Mouse (Mus musculus) myocyte (in vitro differentiated cells): ENCODE results near the gene Otx1. TPM values are rescaled to one million over a fixed set of nuclear protein-coding genes. Genes with fewer than 3 reads are reported as not detected.
A peak's percentile ranks its signal among the peaks of the same experiment; 100 is the strongest.

Experiments
- H3K27me3 ChIP-seq: one replicate; pipeline ENCODE4 v1.6.1; 2011; ENCODE audit not compliant: control insufficient read depth, insufficient read depth, insufficient read length
- H3K36me3 ChIP-seq: one replicate; pipeline ENCODE4 v1.6.1; 2011; ENCODE audit not compliant: control insufficient read depth, insufficient read depth
- H3K4me2 ChIP-seq: one replicate; pipeline ENCODE4 v1.6.1; 2011; ENCODE audit warnings: low read depth, control low read depth
- H3K4me3 ChIP-seq: one replicate; pipeline ENCODE4 v1.5.1; 2011; ENCODE audit warnings: mild to moderate bottlenecking, control low read depth, moderate library complexity
- H3K79me2 ChIP-seq: one replicate; pipeline ENCODE4 v1.6.1; 2011; ENCODE audit not compliant: control insufficient read depth, insufficient read depth
- H3ac ChIP-seq: one replicate; pipeline ENCODE4 v1.6.1; 2011; ENCODE audit not compliant: control insufficient read depth, insufficient read length
- CEBPB ChIP-seq: IDR thresholded peaks from 2 replicates; pipeline ENCODE4 v1.6.1; 2011; ENCODE audit warnings: mild to moderate bottlenecking, moderate library complexity; ENCODE audit not compliant: poor library complexity, insufficient read depth, severe bottlenecking
- E2F4 ChIP-seq: IDR thresholded peaks from one replicate; pipeline ENCODE4 v1.6.1; 2011; ENCODE audit warnings: mild to moderate bottlenecking, control low read depth, moderate library complexity; ENCODE audit not compliant: insufficient read depth
- MAX ChIP-seq: IDR thresholded peaks from one replicate; pipeline ENCODE4 v1.6.1; 2011; ENCODE audit warnings: low read depth, mild to moderate bottlenecking, control low read depth
- MYOD1 ChIP-seq, 3 experiments: IDR thresholded peaks; one replicate each; pipeline ENCODE4 v1.6.1; 2011; ENCODE audit warnings: control low read depth in 2 of 3, low read depth in 2 of 3, mild to moderate bottlenecking in 2 of 3, moderate library complexity in 1 of 3; ENCODE audit not compliant: insufficient read length in 2 of 3, control insufficient read depth in 1 of 3
- MYOG ChIP-seq, 3 experiments: IDR thresholded peaks; one replicate each; pipeline ENCODE4 v1.6.1; 2011; ENCODE audit warnings: control low read depth in 2 of 3, low read depth in 2 of 3, mild to moderate bottlenecking in 2 of 3; ENCODE audit not compliant: insufficient read length in 2 of 3, control insufficient read depth in 1 of 3, insufficient read depth in 1 of 3
- POLR2A ChIP-seq: IDR thresholded peaks from one replicate; pipeline ENCODE4 v1.6.1; 2011; ENCODE audit warnings: low read depth, mild to moderate bottlenecking, control low read depth, moderate library complexity; ENCODE audit not compliant: insufficient read length
- POLR2AphosphoS2 ChIP-seq: IDR thresholded peaks from one replicate; pipeline ENCODE4 v1.6.1; 2011; ENCODE audit warnings: low read depth, control low read depth; ENCODE audit not compliant: insufficient read length
- REST ChIP-seq: IDR thresholded peaks from one replicate; pipeline ENCODE4 v1.6.1; 2011; ENCODE audit warnings: mild to moderate bottlenecking, control low read depth, moderate library complexity; ENCODE audit not compliant: insufficient read depth, insufficient read length
- SRF ChIP-seq: IDR thresholded peaks from one replicate; pipeline ENCODE4 v1.6.1; 2011; ENCODE audit warnings: low read depth; ENCODE audit not compliant: control insufficient read depth, insufficient read length
- TCF12 ChIP-seq: IDR thresholded peaks from one replicate; pipeline ENCODE4 v1.6.1; 2011; ENCODE audit warnings: mild to moderate bottlenecking, control low read depth; ENCODE audit not compliant: poor library complexity, insufficient read depth, severe bottlenecking
- TCF3 ChIP-seq: IDR thresholded peaks from one replicate; pipeline ENCODE4 v1.6.1; 2011; ENCODE audit warnings: low read depth, control low read depth; ENCODE audit not compliant: insufficient read length
- USF1 ChIP-seq: IDR thresholded peaks from one replicate; pipeline ENCODE4 v1.6.1; 2011; ENCODE audit warnings: low read depth, mild to moderate bottlenecking, control low read depth, moderate library complexity
- polyA plus RNA-seq: library from polyadenylated mRNA; unstranded; fragments of >200 nt; fragmentation: generic; extraction: Trizol; gene quantifications from one replicate; pipeline ENCODE4 v1.2.1, GENCODE M21; 2012; ENCODE audit warnings: missing spikeins

Otx1 gene
- polyA plus RNA-seq, 1 experiment: 0.72 TPM

DNA sequence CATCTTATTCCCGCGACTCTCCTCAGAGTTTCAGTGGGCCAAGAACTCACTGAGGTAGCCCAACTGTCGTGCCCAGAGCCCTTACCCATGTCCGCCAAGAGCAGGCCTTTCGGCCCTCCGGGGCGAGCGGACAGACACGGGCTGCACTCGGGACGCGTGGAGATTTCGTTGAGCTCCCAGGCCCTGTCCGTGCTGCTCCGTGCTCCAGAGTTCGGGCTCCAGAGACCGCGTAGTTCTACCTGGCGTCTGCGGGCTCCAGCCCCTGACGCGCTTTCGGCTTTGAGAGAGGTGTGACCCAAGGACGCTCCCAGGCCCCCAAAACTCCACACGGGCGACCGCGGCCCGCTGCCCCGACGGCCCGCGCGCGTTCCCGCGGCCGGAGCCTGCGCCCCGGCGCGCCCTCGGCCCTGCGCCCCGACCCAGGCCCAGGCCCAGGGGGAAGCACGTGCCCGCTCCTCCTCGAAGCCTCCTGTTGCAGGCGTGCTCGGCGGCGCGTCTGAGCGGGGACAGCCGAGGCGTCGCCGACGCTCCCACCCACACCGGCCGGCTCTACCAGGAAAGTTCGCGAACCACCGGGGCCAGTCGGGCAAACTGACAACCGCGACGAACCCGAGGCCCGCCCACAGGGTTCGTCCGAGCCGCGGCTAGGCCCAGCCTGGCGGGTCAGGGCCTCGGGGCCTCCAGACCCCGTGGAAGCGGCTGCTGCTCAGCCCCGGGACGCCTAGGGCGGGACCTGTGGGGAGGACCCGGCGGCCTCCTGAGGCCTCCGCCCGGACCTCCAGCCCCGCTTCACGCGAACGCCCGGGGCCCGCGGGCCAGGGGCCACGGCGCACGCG, 9.7 kb downstream of the Otx1 start:
- Histone ChIP-seq H3K79me2 (no peaks in the 10 kb centered on the region), H3ac (no peak overlapping the region), H3K4me3 (no peak overlapping the region), H3K27me3 (no peaks in the 10 kb centered on the region), H3K4me2 (no peak overlapping the region), H3K36me3 (no peaks in the 10 kb centered on the region)
- no peak for TF ChIP-seq E2F4

DNA sequence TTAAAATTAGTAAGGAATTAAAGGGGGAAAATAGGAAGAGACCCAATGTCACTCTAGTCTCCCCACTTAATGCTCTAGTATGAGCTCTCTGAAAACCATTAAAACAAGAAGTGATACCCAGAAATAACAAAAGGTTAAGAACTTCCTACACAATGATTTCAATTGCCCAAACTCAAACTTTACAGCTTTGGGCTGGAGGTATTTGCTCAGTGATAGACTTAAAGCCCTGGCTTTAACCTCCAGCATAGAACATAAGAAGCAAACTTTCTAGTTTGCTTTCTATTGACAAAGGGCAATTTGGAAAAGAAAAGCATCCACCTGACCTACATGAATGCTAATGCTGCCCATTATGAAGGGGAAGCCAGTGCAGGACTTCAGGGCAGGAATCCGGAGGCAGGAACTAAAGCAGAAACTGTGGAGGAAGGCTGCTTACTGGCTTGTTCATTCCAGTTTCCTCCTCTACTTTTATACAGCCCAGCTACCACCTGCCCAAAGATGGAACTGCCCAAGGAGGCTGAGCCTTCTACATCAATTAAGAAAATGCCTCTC, 14.2 kb downstream of the Otx1 start:
- no peak overlapping the region for H3K4me2 ChIP-seq
- H3K36me3 ChIP-seq: no peaks in the 10 kb centered on the region
- no peak for TF ChIP-seq REST
- TF ChIP-seq USF1: no peak
- TF ChIP-seq TCF12: no peak
- TF ChIP-seq E2F4: no peak
- TF ChIP-seq SRF: no peak
- no peak for TF ChIP-seq MAX
- TF ChIP-seq POLR2A: no peak
- TF ChIP-seq MYOG (IDR thresholded peaks at IDR 0.05; ENCODE audit: control insufficient read depth in 1 of 3, insufficient read depth in 1 of 3, insufficient read length in 2 of 3, low read depth in 2 of 3): no peak
- TF ChIP-seq POLR2AphosphoS2: no peak
- TF ChIP-seq TCF3: no peak
- TF ChIP-seq MYOD1 (IDR thresholded peaks at IDR 0.05; ENCODE audit: control insufficient read depth in 1 of 3, insufficient read length in 2 of 3, low read depth in 2 of 3): no peak
- TF ChIP-seq CEBPB: no peak
- no peaks in the 10 kb centered on the region for H3K79me2 ChIP-seq
- no peaks in the 10 kb centered on the region for H3K27me3 ChIP-seq
- H3ac ChIP-seq: no peak overlapping the region
- H3K4me3 ChIP-seq: no peak overlapping the region

DNA sequence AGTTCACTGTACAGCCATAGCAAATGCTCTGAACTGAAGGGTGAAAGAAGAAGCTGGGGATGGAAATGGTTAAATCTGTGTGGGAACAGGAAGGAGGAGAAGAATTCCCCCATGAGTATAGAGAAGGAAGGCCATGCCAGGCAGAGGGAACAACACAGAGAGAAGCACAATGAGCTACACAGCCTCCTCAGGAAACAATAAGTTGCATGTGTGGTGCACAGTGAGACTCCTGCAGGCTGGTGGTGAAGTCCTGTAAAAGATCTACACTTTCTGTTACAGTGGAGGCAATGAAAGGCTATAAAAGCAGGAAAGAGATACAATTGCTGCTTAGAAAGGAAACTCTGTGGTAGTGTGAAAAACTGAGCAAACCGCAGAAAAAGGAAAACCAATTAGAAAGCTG, 17.6 kb downstream of the Otx1 start:
- no peaks in the 10 kb centered on the region for H3K27me3 ChIP-seq
- TF ChIP-seq MAX (no peak), TCF12 (no peak), E2F4 (no peak)
- H3K4me3 ChIP-seq: no peak overlapping the region
- H3K79me2 ChIP-seq: no peaks in the 10 kb centered on the region
- no peak overlapping the region for H3K4me2 ChIP-seq
- H3ac ChIP-seq: no peak overlapping the region
- no peaks in the 10 kb centered on the region for H3K36me3 ChIP-seq

DNA sequence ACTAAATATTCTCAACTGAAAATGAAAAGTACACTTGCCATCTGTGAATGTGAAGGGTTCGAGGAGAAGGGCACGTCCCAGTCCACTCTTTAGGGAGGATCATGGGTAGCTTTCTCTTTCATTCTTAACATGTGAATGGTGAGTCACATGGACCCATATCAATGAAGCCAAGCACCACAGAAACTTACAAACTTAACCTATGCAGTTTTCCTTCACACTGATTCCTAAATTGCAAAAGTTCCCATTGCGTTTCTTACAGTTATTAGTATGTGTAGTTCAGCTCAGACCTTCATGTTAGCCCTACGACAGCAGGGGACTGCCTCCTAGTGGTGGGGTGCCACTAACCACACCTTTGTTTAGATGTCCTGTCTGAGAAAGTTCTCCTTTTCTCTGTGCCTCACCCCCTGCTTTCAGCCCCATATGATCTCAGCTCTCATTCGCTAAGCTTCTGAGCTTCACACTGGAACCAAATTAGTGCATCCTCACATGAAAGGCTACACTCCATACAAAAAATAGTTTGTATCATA, 28.6 kb downstream of the Otx1 start:
- TF ChIP-seq POLR2AphosphoS2 (no peak), MAX (no peak), POLR2A (no peak), MYOG (IDR thresholded peaks at IDR 0.05; ENCODE audit: control insufficient read depth in 1 of 3, insufficient read depth in 1 of 3, insufficient read length in 2 of 3, low read depth in 2 of 3) (no peak), USF1 (no peak), MYOD1 (IDR thresholded peaks at IDR 0.05; ENCODE audit: control insufficient read depth in 1 of 3, insufficient read length in 2 of 3, low read depth in 2 of 3) (no peak), TCF12 (no peak), CEBPB (no peak), SRF (no peak), E2F4 (no peak)
- Histone ChIP-seq H3K27me3 (no peaks in the 10 kb centered on the region), H3ac (no peak overlapping the region)

DNA sequence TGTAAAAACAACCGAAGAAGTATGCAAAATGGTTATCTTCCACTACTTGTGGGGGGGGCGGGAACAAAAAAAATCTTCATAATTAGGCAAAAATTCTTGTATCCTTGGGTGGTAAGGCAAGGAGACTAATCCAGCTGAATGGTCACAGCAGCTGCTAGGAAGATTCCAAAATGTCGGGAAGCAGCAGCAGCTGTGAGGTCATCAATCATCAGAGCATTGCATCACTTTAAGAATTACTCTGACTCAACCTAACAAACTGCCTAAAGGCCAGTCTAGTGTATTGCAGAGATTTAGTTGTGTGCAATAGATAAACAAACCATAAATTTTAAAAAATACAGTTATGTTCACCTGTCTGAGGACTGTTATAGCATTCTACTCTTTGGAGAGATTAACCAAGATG, 29.1 kb downstream of the Otx1 start:
- Histone ChIP-seq H3K36me3 (no peaks in the 10 kb centered on the region), H3K4me3 (no peak overlapping the region), H3K79me2 (no peaks in the 10 kb centered on the region), H3K4me2 (peak overlapping the region; percentile 15), H3K27me3 (no peaks in the 10 kb centered on the region), H3ac (no peak overlapping the region)
- TF ChIP-seq SRF (no peak), MYOG (IDR thresholded peaks at IDR 0.05; ENCODE audit: control insufficient read depth in 1 of 3, insufficient read depth in 1 of 3, insufficient read length in 2 of 3, low read depth in 2 of 3) (peak in 2 of 3 experiments; percentile 27 to 71), TCF12 (peak; percentile 78), USF1 (no peak), POLR2AphosphoS2 (no peak), MAX (no peak), POLR2A (no peak), CEBPB (peak; percentile 93), MYOD1 (IDR thresholded peaks at IDR 0.05; ENCODE audit: control insufficient read depth in 1 of 3, insufficient read length in 2 of 3, low read depth in 2 of 3) (peak; percentile 52 to 97 (median 96)), TCF3 (peak; percentile 78), REST (no peak), E2F4 (no peak)

More for the DNA sequence above, 28.6 kb downstream of the Otx1 start:
- H3K79me2 ChIP-seq: no peaks in the 10 kb centered on the region
- H3K36me3 ChIP-seq: no peaks in the 10 kb centered on the region
- peak overlapping the region; percentile 15 for H3K4me2 ChIP-seq
- no peak overlapping the region for H3K4me3 ChIP-seq
